Mouse (Mus musculus) E14TG2a.4 (cell line): ENCODE results near the gene Dip2c.

Experiments used
- H3K27me3 ChIP-seq: 2 replicates; pipeline ENCODE4 v1.6.1; 2014; ENCODE audit warnings: low read length, control low read depth; ENCODE audit not compliant: insufficient read depth
- H3K36me3 ChIP-seq: 2 replicates; pipeline ENCODE4 v1.6.1; 2014; ENCODE audit warnings: low read length, control low read depth; ENCODE audit not compliant: insufficient read depth
- H3K4me1 ChIP-seq: replicated peaks from 2 replicates; pipeline ENCODE4 v1.6.1; 2014; ENCODE audit warnings: low read depth, low read length, control low read depth
- H3K4me3 ChIP-seq: replicated peaks from 2 replicates; pipeline ENCODE4 v1.5.1; 2014; ENCODE audit warnings: mild to moderate bottlenecking, low read length
- H3K9me3 ChIP-seq: 2 replicates; pipeline ENCODE4 v1.6.1; 2014; ENCODE audit warnings: low read length, control low read depth
- CTCF ChIP-seq: conservative IDR thresholded peaks from 2 replicates; pipeline ENCODE4 v1.5.1; 2014; ENCODE audit warnings: low read length
- NANOG ChIP-seq: IDR thresholded peaks from 2 replicates; pipeline ENCODE4 v1.6.1; 2014; ENCODE audit warnings: borderline replicate concordance, low read length, mixed read lengths
- POU5F1 ChIP-seq: IDR thresholded peaks from 2 replicates; pipeline ENCODE4 v1.6.1; 2014; ENCODE audit warnings: low read length, borderline replicate concordance

Gene Dip2c

GRCm38 (mm10) chr13:9350670-9351069 is 74.3 kb downstream of the Dip2c start:
- TF ChIP-seq POU5F1, result no peak
- no peak for TF ChIP-seq CTCF
- TF ChIP-seq NANOG, result no peak
- Histone ChIP-seq H3K4me1 (0 out of 2 replicates have a peak, but pooled peaks cover 5% of the 10 kb centered on the region), H3K36me3 (no peaks in the 10 kb centered on the region), H3K4me3 (no peak overlapping the region), H3K27me3 (no peaks in the 10 kb centered on the region), H3K9me3 (no peaks in the 10 kb centered on the region)

GRCm38 (mm10) chr13:9353890-9354289 is 77.6 kb downstream of the Dip2c start:
- Histone ChIP-seq H3K4me3 (no peak overlapping the region), H3K4me1 (0 out of 2 replicates have a peak, but pooled peaks cover 5% of the 10 kb centered on the region), H3K36me3 (no peaks in the 10 kb centered on the region), H3K27me3 (no peaks in the 10 kb centered on the region), H3K9me3 (no peaks in the 10 kb centered on the region)
- TF ChIP-seq NANOG (no peak), POU5F1 (no peak), CTCF (no peak)

- TF ChIP-seq CTCF (no peak), NANOG (no peak), POU5F1 (no peak)
- Histone ChIP-seq H3K4me3 (no peak overlapping the region), H3K36me3 (no peaks in the 10 kb centered on the region), H3K27me3 (no peaks in the 10 kb centered on the region), H3K9me3 (no peaks in the 10 kb centered on the region), H3K4me1 (0 out of 2 replicates have a peak, but pooled peaks cover 5% of the 10 kb centered on the region)
Measured at GRCm38 (mm10) chr13:9355331-9355730, 79.0 kb downstream of the Dip2c start.

DNA sequence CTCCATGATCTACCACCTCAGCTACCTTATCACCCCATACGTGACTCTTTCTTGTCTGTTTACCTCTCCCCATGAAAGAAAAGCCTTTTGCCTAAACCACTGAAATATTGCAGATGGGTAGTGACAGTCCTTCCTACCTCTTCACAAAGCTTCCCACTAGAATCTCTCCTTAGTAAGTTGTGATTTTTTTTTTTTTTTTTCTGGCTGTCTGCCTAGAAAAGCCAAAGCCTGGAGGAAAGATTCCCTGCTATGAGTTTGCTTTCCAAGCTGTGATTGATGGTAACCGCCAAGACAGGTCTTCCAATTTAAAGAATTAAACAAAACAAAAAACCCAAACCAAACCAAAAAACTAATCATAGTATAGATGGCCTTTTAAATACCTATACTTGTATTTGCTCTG is 85.1 kb downstream of the Dip2c start:
- Histone ChIP-seq H3K27me3 (no peaks in the 10 kb centered on the region), H3K4me1 (no peaks in the 10 kb centered on the region), H3K9me3 (no peaks in the 10 kb centered on the region), H3K4me3 (no peak overlapping the region), H3K36me3 (no peaks in the 10 kb centered on the region)
- no peak for TF ChIP-seq POU5F1

- H3K9me3 ChIP-seq, result no peaks in the 10 kb centered on the region
- H3K27me3 ChIP-seq, result no peaks in the 10 kb centered on the region
- H3K4me3 ChIP-seq, result no peak overlapping the region
- no peaks in the 10 kb centered on the region for H3K36me3 ChIP-seq
- H3K4me1 ChIP-seq, result peaks cover 9% of the 10 kb centered on the region
- TF ChIP-seq NANOG, result no peak
- no peak for TF ChIP-seq POU5F1
- TF ChIP-seq CTCF, result no peak
Measured at GRCm38 (mm10) chr13:9371387-9371786, 95.1 kb downstream of the Dip2c start.

- no peak overlapping the region for H3K4me3 ChIP-seq
- no peaks in the 10 kb centered on the region for H3K4me1 ChIP-seq
- peaks cover 3% of the 10 kb centered on the region; the same call in 1 of the 2 replicates for H3K9me3 ChIP-seq
- TF ChIP-seq CTCF (no peak), POU5F1 (no peak), NANOG (no peak)
- no peaks in the 10 kb centered on the region for H3K27me3 ChIP-seq
- H3K36me3 ChIP-seq, result no peaks in the 10 kb centered on the region
Measured at GRCm38 (mm10) chr13:9377130-9377529, 100.8 kb downstream of the Dip2c start.

DNA sequence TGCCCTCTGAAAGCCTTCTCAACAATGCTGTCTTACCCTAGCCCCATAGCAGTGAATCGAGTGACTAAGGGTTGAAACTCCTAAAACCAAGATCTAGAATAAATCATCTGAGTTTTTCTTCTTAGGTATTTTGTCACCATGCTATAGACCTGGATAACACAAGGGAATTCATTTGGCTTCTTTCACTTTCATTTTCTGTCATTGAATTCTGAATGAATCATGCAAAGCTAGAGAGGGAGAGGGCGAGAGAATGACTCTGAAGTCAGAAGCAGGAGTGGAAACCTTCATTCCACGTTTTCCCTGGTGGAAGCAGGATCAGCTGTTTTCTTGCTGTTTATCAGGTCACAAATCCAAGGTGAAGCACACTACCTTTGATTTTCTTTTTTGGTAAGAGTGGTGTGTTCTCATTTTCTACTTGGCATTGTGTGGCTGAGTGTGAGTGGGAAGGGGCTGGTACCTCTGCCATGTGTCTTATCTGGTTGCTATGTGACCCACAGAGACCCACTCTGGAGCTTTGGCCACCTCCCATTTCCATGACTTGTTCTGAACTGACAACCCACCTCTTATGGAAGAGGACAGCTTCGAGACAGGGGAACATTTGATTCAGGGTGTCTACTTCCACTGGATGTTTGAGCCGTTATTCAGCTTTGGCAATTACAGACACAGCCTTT is 104.5 kb downstream of the Dip2c start:
- Histone ChIP-seq H3K4me3 (no peak overlapping the region), H3K36me3 (no peaks in the 10 kb centered on the region), H3K4me1 (no peaks in the 10 kb centered on the region), H3K9me3 (peaks cover 3% of the 10 kb centered on the region; the same call in 1 of the 2 replicates), H3K27me3 (no peaks in the 10 kb centered on the region)
- TF ChIP-seq CTCF, result no peak
- no peak for TF ChIP-seq NANOG
- TF ChIP-seq POU5F1, result no peak

DNA sequence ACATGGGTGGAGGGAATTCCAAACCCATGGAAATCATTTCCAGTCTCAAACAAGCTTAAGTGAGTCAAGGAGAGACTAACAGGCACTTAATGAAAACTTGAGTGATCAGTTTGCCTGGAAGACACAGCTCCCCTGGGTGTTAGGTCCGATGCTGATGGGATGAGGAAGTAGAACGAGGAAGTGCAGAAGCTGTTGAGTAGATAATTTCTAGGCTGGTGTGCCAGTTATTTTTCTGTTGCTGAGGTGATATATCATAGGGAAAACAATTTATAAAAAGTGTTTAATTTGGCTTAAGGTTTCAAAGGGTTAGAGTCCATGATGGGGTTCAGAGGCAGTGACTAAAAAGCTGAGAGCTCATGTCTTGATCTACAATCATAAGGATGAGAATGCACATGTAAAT is 111.7 kb downstream of the Dip2c start:
- Histone ChIP-seq H3K36me3 (no peaks in the 10 kb centered on the region), H3K4me1 (peaks cover 33% of the 10 kb centered on the region), H3K27me3 (peaks cover 7% of the 10 kb centered on the region; the same call in 1 of the 2 replicates), H3K9me3 (no peaks in the 10 kb centered on the region), H3K4me3 (peak overlapping the region; percentile 67)
- no peak for TF ChIP-seq POU5F1

DNA sequence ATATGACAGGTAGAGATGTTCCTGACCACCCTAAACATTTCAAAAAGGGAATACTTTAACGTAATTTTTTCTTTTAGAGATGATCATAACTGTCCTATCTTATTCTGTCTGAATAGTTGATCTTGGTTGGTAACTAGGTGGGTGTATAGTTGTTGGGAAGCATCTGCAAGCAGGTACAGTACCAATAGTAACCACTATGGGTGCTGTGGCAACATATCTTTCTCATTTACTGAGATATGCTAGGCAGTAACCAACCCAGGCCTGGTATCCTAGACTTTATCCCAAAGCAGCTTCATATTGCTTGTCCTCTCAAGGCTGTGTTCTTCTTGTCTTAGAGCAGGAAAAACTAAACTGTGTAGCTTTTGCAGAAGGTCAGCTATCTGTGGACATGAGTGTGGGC is 113.0 kb downstream of the Dip2c start:
- Histone ChIP-seq H3K36me3 (no peaks in the 10 kb centered on the region), H3K4me1 (peaks cover 33% of the 10 kb centered on the region)
- TF ChIP-seq CTCF (peak; percentile 52), NANOG (no peak)

More for the DNA sequence above, 113.0 kb downstream of the Dip2c start:
- no peaks in the 10 kb centered on the region for H3K9me3 ChIP-seq
- peaks cover 7% of the 10 kb centered on the region; the same call in 1 of the 2 replicates for H3K27me3 ChIP-seq
- H3K4me3 ChIP-seq, result no peak overlapping the region
